Mouse (Mus musculus): Measurements from ENCODE around the gene Acot3.
"Not testable (repeated sequence)": the region's sequence is repeated elsewhere in the genome, so short reads cannot be mapped to it uniquely, and the experiment has no call there.

Acot3 gene

GRCm38 (mm10) chr12:84100071-84100470 lies 48.1 kb downstream of the Acot3 start:
- in situ Hi-C loops (cut with MboI, MseI), result no loop called here

GRCm38 (mm10) chr12:84100604-84101492 lies 48.9 kb downstream of the Acot3 start, which contains the start of gene Acot6:
Acot6 (plus strand) TSS chr12:84100654.
- in situ Hi-C loops (cut with MboI, MseI), result not testable (repeated sequence)

- in situ Hi-C loops (cut with MboI, MseI), result no loop called here
Measured at GRCm38 (mm10) chr12:84101493-84101845, 49.5 kb downstream of the Acot3 start.

GRCm38 (mm10) chr12:84107012-84107411 lies 55.1 kb downstream of the Acot3 start:
- in situ Hi-C loops (cut with MboI, MseI), result no loop called here

- in situ Hi-C loops (cut with MboI, MseI), result no loop called here
Measured at GRCm38 (mm10) chr12:84107692-84108091, 55.7 kb downstream of the Acot3 start.

- in situ Hi-C loops (cut with MboI, MseI), result no loop called here
Measured at GRCm38 (mm10) chr12:84109924-84110323, 58.0 kb downstream of the Acot3 start.

All from T-helper 1 cell (primary cell).